Mouse (Mus musculus) yolk sac, embryonic 10.5 days (tissue): ENCODE results near the gene Htr7.

Experiments
- DNase-seq: peaks from one replicate; pipeline ENCODE4 v3.0.0-alpha.2; 2017; ENCODE audit warnings: low spot score

Gene Htr7

DNA sequence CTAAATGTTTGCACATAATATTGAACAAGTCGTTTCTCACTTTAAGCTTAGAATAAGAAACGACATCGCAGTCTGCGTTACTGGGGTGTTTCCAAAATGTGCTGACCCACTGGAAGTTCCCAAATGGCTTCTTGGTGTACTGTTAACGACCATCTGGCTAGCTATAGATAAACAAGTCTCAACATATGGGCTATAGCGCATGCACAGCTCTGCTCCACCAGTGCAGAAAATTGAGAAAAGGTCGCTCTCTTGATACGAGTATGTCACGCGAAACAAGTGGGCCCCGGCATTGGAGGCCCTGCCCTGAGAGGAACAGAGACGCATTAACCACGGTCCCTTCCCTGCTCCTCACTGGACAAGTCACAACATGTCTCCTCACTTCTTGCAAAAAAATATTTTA, 101.6 kb downstream of the Htr7 start:
- no peak for DNase-seq

DNA sequence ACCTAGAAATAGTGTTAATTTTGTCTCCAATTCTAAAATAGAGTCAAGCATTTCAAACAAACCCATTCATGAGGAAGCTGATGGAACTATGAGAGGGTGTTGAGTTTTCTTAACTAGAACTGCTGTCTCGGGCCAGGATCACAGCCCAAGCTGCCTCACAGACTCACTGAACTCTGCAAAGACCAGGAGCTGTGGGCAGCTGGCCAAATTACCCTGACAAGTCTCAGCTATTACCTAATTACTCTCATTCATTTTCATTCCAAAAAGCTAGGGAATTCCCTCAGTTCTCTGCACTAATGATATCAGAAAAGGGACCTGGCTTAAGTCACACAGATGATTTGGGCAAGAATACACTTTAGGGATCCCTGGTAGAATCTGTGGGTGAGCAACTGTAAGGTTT, 107.4 kb downstream of the Htr7 start:
- no peak for DNase-seq

DNA sequence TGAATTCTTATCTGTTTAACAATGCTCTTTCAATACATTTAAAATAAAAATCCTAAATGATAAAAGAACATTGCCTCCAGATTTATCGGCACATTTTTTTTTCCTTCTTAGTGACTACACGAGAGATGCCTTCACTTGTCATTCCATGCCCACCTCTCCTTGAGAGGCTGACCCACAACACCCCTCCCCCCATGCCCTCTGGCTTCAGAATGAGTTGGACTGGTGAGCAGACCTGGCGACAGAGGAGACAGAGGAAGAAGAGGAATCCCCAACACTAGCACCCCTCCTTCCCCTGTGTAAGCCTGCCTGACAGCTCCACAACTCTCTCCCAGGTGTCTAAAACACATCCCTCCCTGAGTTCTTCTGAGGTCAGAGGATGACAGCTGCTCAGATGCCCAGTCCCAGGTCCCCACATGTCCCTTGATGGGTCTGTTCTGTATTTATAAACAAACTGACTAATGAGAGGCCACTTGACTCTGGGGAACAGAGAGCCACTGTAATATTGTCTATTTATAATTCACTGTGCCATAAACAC, 132.3 kb downstream of the Htr7 start:
- no peak for DNase-seq

DNA sequence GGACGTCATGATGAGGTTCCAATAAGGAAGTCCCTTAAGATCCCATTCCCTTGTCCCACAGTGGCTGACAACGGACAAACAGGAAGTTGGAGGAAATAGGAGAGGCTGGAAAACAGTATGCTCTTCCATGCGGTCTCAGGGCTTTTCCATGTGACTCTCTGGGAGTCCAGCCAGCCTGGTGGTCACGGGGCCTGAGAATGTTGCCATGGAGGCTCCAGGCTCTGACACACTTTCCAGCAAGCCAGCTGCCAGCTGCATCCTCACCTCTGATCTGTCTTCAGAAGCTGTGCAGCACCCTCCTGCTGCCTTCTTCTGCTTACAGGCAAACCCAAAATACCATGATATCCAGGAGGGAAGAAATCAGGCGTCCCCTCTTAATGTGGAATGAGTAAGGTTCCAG, 132.9 kb downstream of the Htr7 start:
- DNase-seq, result no peak
